Mouse (Mus musculus): ENCODE results near the gene Lhcgr.

The Lhcgr gene

DNA sequence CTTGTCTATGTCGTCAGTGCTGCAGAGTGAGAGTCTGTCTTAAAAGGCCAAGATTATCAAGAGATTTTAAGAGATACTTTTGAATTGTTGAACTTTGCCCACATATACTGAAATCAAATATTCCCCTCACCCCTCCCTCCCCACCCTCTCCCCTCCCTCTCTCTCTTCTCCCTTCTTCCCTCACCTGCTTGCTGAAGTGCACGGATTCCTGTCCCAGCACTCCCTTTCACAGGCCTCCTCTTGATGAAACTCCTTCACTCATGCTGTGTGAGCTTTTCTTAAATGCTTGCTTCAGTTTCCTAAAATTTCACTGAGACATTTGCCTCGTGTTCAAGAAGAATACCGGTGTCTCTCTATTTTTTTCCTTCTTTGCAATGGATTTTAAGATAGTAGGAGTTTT lies 88.7 kb downstream of the Lhcgr start:
- in situ Hi-C loops (cut with MseI, MboI): no loop called here

- in situ Hi-C loops (cut with MseI, MboI): no loop called here
Measured at GRCm38 (mm10) chr17:88702345-88702744, 89.4 kb downstream of the Lhcgr start.

- in situ Hi-C loops (cut with MseI, MboI): no loop called here
Measured at GRCm38 (mm10) chr17:88700901-88701300, 90.9 kb downstream of the Lhcgr start.

- in situ Hi-C loops (cut with MseI, MboI): no loop called here
Measured at GRCm38 (mm10) chr17:88696656-88697333, 95.0 kb downstream of the Lhcgr start.

DNA sequence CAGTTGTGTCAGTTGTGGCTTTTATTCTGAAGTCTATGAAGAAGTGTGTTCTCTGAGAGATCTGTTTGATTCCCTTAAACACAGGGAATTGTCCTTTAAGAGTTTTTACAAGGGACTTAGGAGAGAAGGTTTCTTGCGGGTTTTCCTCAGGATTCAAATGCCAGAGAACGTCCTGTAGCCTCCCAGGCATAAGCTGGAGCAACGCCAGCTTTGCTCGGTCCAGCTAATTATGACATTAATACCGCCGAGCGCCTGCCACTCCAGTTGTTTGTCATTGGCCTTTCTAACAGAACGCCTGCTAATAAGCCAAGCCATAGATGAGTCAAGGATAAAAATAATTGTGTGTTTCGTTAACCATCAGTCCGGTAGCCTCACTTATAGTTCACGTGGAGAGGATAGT lies 103.6 kb downstream of the Lhcgr start:
- in situ Hi-C loops (cut with MseI, MboI): no loop called here

DNA sequence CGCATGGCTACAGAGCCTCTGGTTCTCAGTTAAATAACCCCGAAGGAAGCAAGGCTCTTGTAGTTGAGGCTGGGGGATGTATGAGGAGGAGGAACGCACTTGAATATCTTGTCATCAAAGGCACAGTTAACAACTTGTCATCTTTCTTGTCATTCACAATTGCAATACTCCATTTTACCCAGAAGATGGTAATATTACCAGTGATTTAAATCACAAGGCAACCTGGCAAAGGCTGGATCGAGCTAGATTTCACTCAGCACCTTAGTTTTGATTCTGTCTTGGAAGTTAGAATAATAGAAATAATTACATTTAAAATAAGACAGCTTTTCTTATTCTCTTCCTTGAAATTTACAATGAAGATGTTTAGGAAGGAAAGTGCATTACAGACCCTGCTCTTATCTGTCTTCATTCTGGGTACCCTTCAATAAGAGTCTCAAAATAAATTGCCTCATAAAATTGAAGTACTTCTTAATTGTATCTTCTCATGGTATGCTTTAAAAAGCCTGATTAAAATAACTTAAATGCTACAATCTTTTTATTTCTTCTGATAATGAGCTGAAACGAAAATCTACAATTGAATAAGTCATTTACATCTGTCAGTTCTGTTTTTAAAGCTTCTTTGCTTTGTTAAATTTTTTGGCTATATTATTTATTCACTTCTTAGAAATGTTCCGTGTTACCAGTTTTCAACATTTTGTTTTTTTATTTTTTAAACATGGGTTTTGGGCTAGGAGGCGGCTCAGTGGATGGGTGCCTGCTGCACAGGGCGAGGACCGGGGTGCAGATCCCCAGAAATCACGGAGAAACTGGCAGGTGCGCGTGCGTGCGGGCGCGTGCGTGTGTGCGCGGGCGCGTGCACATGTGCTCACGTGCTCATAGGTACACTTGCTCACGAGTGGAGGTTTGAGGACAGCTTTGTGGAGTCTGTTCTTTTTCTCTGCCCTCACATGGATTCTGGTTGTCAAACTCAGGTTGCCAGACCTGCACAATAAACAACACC lies 116.2 kb downstream of the Lhcgr start:
- in situ Hi-C loops (cut with MseI, MboI): no loop called here

DNA sequence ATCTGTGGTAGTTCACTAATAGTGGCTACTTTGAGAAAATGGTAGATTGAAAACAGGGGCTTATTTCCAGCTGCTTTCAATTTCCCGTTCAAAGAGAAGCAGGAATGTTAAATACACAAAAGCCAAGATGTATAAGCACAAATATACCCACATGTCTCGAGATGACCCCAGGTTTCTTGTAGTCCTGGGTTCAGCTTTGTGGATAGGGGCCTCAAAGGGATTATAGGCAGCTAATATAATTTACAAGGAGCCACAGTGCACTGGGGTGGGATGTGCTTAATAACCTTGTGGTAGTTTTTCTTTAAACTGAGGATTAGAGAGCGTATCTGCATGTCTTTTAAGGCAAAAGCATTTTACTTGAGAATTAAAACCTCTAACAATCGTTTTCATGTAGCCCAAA lies 121.0 kb downstream of the Lhcgr start:
- in situ Hi-C loops (cut with MseI, MboI): no loop called here

- in situ Hi-C loops (cut with MseI, MboI): no loop called here
Measured at GRCm38 (mm10) chr17:88669921-88670320, 121.9 kb downstream of the Lhcgr start.

- in situ Hi-C loops (cut with MseI, MboI): no loop called here
Measured at GRCm38 (mm10) chr17:88668452-88668851, 123.3 kb downstream of the Lhcgr start, which contains the start of gene Gtf2a1l. Gtf2a1l (plus strand) TSS chr17:88668660.

All from mouse trophoblast stem cell (cell line).